Mouse (Mus musculus) testis, adult 2 months (tissue): Measurements from ENCODE around the gene Emg1. TPM values are rescaled to one million over a fixed set of nuclear protein-coding genes. Genes with fewer than 3 reads are reported as not detected.
"Not testable (repeated sequence)": the region's sequence is repeated elsewhere in the genome, so short reads cannot be mapped to it uniquely, and the experiment has no call there.

ENCODE experiments used
- H3K27ac ChIP-seq: fragments of 200-500 bp; 2 replicates; pipeline ENCODE4 v1.5.1; 2012; ENCODE audit warnings: low read depth, low read length; ENCODE audit not compliant: control insufficient read depth, insufficient read depth
- H3K27me3 ChIP-seq: fragments of 200-500 bp; 2 replicates; pipeline ENCODE4 v1.6.1; 2012; ENCODE audit warnings: mild to moderate bottlenecking, low read length, moderate library complexity; ENCODE audit not compliant: control insufficient read depth, insufficient read depth
- H3K36me3 ChIP-seq: fragments of 200-500 bp; 2 replicates; pipeline ENCODE4 v1.6.1; 2012; ENCODE audit warnings: mild to moderate bottlenecking, low read length; ENCODE audit not compliant: control insufficient read depth, insufficient read depth
- H3K4me1 ChIP-seq: fragments of 200-500 bp; 2 replicates; pipeline ENCODE4 v1.6.1; 2012; ENCODE audit warnings: low read length; ENCODE audit not compliant: control insufficient read depth, insufficient read depth
- H3K4me3 ChIP-seq: fragments of 200-500 bp; 2 replicates; pipeline ENCODE4 v1.5.1; 2012; ENCODE audit warnings: low read depth, mild to moderate bottlenecking, low read length, moderate library complexity, mixed read lengths; ENCODE audit not compliant: control insufficient read depth
- CTCF ChIP-seq: fragments of 200-500 bp; IDR thresholded peaks from 2 replicates; pipeline ENCODE4 v1.5.1; 2012; ENCODE audit warnings: low read depth, mild to moderate bottlenecking, inconsistent platforms, low read length, moderate library complexity; ENCODE audit not compliant: control insufficient read depth, insufficient read depth, insufficient replicate concordance
- POLR2A ChIP-seq: fragments of 200-500 bp; IDR thresholded peaks from 2 replicates; pipeline ENCODE4 v1.6.1; 2012; ENCODE audit warnings: low read depth, mild to moderate bottlenecking, inconsistent platforms, low read length, moderate library complexity; ENCODE audit not compliant: control insufficient read depth
- polyA plus RNA-seq: library from polyadenylated mRNA; depleted of rRNA; stranded (reverse); fragments of >200 nt; gene quantifications from 2 replicates; pipeline ENCODE4 v1.2.3, GENCODE M21; 2012

Gene Emg1
- polyA plus RNA-seq, 1 experiment: 44.1 TPM

DNA sequence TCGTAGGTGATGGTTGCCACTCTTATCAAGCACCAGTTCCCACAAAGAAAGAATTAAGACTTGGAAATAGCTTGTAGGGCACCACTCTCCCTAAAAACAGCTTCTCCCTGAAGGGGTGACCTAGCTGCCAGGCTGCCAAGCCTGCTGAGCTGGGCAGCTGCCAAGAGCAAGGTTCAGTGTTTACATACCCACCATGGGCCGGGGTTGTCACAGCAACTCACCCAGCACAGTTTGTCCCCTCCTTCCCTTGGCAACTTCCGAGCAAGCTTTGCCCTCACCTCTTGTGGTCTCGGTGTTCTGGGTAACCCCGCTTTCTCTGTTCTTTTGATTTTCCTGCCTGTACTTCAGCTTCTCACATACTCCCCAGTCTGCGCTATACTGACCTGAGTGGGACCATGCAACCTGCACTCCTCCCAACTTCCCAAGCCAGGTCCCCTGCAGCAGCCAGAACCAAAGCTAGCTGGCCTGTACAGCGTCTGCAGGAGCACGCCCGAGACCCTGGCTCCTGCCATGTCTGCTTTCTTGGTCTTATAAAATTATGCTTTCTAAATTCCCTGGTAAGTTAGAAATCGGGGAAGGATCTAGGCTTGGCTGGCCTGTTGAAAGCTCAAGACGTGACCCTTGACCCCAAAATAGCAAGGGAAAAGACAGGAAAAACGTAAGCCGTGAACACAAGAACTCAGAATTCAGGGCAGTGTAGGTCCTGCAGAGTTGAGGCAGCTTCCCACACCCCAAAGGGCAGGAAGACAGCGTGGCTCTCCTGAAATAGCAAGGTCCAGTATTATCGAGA is 17.6 kb downstream of the Emg1 start:
- H3K36me3 ChIP-seq: no peaks in the 10 kb centered on the region
- no peaks in the 10 kb centered on the region for H3K27me3 ChIP-seq
- H3K4me3 ChIP-seq: no peak overlapping the region
- peaks cover 5% of the 10 kb centered on the region for H3K4me1 ChIP-seq
- no peak overlapping the region for H3K27ac ChIP-seq
- TF ChIP-seq POLR2A (no peak), CTCF (no peak)

DNA sequence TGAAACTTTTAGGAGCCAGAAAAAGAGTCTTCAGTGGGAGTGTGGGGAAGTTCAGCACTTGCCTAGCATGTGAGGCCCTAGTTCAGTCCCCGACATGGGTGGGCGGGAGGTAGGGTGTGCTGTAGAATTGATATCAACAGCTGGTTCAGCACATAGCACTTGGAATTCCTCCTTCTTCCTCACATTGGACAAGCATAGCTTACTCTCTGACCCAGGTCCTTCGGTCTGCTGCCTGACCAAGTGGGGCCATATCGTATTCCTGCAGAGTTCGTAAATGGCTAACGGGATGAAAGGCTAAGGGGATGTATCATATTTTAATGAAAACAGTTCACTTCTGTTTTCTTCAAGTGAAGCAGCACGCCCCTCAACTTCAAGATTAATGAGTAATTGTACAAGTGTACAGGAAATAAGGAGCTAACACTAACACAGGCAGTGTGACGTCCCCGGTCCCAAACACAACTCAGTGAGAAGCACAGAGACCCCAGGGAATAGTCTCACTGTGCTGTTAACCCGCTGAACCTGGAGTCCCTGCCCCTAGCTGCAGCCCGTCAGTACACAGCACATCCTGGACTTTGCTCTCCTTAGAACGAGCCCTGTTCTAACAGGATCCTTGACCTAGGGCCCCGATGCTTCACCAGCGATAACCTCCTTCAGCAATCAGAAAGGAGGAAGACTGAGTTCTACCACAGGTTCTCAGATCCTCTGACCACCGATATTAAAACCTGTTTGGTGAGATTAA is 18.6 kb downstream of the Emg1 start:
- Histone ChIP-seq H3K27me3 (no peaks in the 10 kb centered on the region), H3K4me3 (no peak overlapping the region), H3K36me3 (no peaks in the 10 kb centered on the region), H3K4me1 (0 out of 2 replicates have a peak, but pooled peaks cover 2% of the 10 kb centered on the region), H3K27ac (no peak overlapping the region; the same call in 1 of the 2 replicates)
- no peak for TF ChIP-seq CTCF
- no peak for TF ChIP-seq POLR2A

DNA sequence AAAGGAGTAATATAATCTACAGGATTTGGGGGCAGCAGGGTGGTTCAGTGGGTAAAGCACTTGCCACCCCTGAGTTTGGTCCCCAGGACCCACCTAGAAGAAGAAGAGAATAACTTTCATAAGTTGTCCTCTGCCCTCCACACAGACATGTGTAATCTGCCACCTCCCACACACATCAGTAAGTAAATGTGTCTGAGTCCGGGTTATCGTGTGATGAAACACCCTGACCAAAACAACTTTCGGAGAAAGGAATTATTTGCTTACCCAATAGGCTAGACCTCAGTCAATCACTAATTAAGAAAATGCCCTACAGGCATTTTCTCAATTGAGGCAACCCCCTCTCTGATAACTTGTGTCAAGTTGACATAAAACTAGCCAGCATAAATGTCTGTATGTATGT is 21.5 kb downstream of the Emg1 start:
- TF ChIP-seq POLR2A (no peak), CTCF (no peak)
- no peak overlapping the region for H3K27ac ChIP-seq
- no peaks in the 10 kb centered on the region for H3K4me1 ChIP-seq

DNA sequence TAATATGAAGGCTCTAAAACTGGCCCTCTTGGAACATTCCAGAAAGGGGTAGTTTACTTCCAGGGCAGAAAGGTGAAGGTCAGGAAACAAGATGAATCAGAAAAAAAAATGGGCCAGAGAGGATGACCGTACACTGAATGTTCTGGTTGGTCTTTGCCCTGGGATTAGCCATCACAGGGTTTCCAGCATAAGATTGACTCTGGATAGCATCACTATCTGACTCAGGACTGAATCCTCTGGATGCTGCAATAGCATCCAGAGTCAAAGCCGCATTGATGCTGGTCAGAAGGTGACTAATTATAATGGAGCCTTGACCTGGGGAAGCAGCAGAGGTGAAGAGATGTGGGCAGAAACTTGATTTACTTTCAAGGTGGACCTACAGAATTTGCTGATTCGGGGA is 23.0 kb downstream of the Emg1 start:
- H3K36me3 ChIP-seq: no peaks in the 10 kb centered on the region
- H3K4me1 ChIP-seq: no peaks in the 10 kb centered on the region
- H3K27me3 ChIP-seq: no peaks in the 10 kb centered on the region
- TF ChIP-seq POLR2A (no peak), CTCF (no peak)
- no peak overlapping the region for H3K4me3 ChIP-seq
- no peak overlapping the region for H3K27ac ChIP-seq

More for the DNA sequence above, 21.5 kb downstream of the Emg1 start:
- Histone ChIP-seq H3K4me3 (no peak overlapping the region), H3K36me3 (no peaks in the 10 kb centered on the region), H3K27me3 (no peaks in the 10 kb centered on the region)

DNA sequence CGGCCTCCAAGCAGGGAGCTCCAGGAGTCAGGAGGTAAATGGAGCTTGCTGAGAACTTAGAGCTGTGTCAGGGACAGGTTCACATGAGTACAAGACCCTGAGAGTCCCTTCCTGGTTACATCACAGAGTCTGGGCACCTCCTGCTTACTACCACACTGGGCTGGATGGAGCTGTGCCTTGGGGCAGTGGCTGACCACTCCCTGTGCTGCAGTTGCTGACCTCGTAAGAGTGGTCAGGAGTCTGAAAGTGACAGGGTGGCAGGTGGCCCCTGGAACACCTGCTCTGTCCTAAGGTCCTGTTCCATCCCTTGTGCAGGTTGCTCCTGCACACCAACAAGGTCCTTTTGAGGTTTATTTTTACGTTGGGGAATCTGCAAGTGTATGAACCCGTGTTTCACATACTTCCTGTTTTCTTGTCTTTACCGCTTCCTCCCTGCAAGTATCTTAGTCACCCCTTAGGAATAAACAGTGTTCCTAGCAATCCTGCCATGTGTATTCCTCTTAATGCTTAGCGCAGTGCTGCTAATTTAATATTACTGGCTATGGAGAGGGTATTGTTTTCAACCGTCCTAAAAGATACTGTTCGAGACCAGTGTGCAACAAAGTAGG is 23.7 kb downstream of the Emg1 start:
- no peak for TF ChIP-seq CTCF
- H3K36me3 ChIP-seq: no peaks in the 10 kb centered on the region
- no peak overlapping the region for H3K4me3 ChIP-seq
- no peaks in the 10 kb centered on the region for H3K27me3 ChIP-seq
- H3K27ac ChIP-seq: no peak overlapping the region
- H3K4me1 ChIP-seq: no peaks in the 10 kb centered on the region

GRCm38 (mm10) chr6:124686644-124687043 is 25.3 kb downstream of the Emg1 start:
- not testable (repeated sequence) for H3K4me1 ChIP-seq, H3K27me3 ChIP-seq, H3K4me3 ChIP-seq, H3K27ac ChIP-seq, H3K36me3 ChIP-seq

- Histone ChIP-seq H3K27me3 (no peaks in the 10 kb centered on the region), H3K4me3 (no peak overlapping the region), H3K4me1 (no peaks in the 10 kb centered on the region), H3K27ac (no peak overlapping the region), H3K36me3 (no peaks in the 10 kb centered on the region)
- no peak for TF ChIP-seq POLR2A
- TF ChIP-seq CTCF: no peak
Measured at GRCm38 (mm10) chr6:124685606-124686386, 26.2 kb downstream of the Emg1 start.
